Mouse (Mus musculus) midbrain, embryonic 10.5 days (tissue): ENCODE measurements around the gene Ces2c. TPM values are rescaled to one million over a fixed set of nuclear protein-coding genes. Genes with fewer than 3 reads are reported as not detected.
"Not testable (repeated sequence)": the region's sequence is repeated elsewhere in the genome, so short reads cannot be mapped to it uniquely, and the experiment has no call there.

Source experiments
- DNase-seq: peaks from one replicate; pipeline ENCODE4 v3.0.0-alpha.2; 2017; ENCODE audit warnings: low spot score
- H3K27ac ChIP-seq: fragments of 300-500 bp; sonication (generic); replicated peaks from 2 replicates; pipeline ENCODE4 v1.5.1; 2016; ENCODE audit warnings: mild to moderate bottlenecking
- H3K27me3 ChIP-seq: fragments of 300-500 bp; sonication (generic); 2 replicates; pipeline ENCODE4 v1.6.1; 2016; ENCODE audit warnings: low read depth, mild to moderate bottlenecking; ENCODE audit not compliant: poor library complexity, severe bottlenecking
- H3K36me3 ChIP-seq: fragments of 300-500 bp; sonication (generic); 2 replicates; pipeline ENCODE4 v1.6.1; 2016; ENCODE audit warnings: mild to moderate bottlenecking, moderate library complexity
- H3K4me1 ChIP-seq: fragments of 300-500 bp; sonication (generic); 2 replicates; pipeline ENCODE4 v1.6.1; 2016
- H3K4me3 ChIP-seq: fragments of 300-500 bp; sonication (generic); 2 replicates; pipeline ENCODE4 v1.5.1; 2016; ENCODE audit warnings: mild to moderate bottlenecking, moderate library complexity
- H3K9me3 ChIP-seq: fragments of 300-500 bp; sonication (generic); replicated peaks from 2 replicates; pipeline ENCODE4 v1.6.1; 2016; ENCODE audit warnings: mild to moderate bottlenecking
- WGBS: fragments of 180-500 bp; shearing (Covaris S2); methylation state at CpG from one replicate; pipeline ENCODE4 v1.1.7; 2016; 5-methylcytosine and 5-hydroxymethylcytosine counted together
- polyA plus RNA-seq: library from polyadenylated mRNA; unstranded; fragments of >200 nt; fragmentation: Nextera tagmentation; extraction: Ambion mirVana; gene quantifications from 2 replicates; pipeline ENCODE4 v1.2.1, GENCODE M21; 2016

Ces2c gene
- polyA plus RNA-seq = not detected in 2 replicates

- no peaks in the 10 kb centered on the region for H3K9me3 ChIP-seq
- no peaks in the 10 kb centered on the region for H3K36me3 ChIP-seq
- no peaks in the 10 kb centered on the region for H3K4me1 ChIP-seq
- H3K27ac ChIP-seq = no peak within 1 kb of the TSS
- DNase-seq = no peak
- 91% methylated on average over 3 of the region's 3 CpGs for WGBS
- no peaks in the 10 kb centered on the region for H3K27me3 ChIP-seq
- H3K4me3 ChIP-seq = no peak within 1 kb of the TSS
Measured at GRCm38 (mm10) chr8:104846831-104847230, at the start of gene Ces2c. Gene Ces2c (plus strand): TSS chr8:104847068.

GRCm38 (mm10) chr8:104799385-104799784 lies 47.5 kb upstream of the Ces2c start:
- Histone ChIP-seq H3K36me3 (no peaks in the 10 kb centered on the region), H3K27ac (no peak overlapping the region), H3K4me3 (no peak overlapping the region), H3K9me3 (no peaks in the 10 kb centered on the region), H3K27me3 (no peaks in the 10 kb centered on the region), H3K4me1 (no peaks in the 10 kb centered on the region)
- DNase-seq = no peak
- WGBS = 89% methylated on average over 1 of the region's 1 CpGs

- Histone ChIP-seq H3K36me3 (no peaks in the 10 kb centered on the region), H3K9me3 (no peaks in the 10 kb centered on the region), H3K27me3 (no peaks in the 10 kb centered on the region), H3K4me3 (no peak overlapping the region), H3K4me1 (peaks cover 24% of the 10 kb centered on the region), H3K27ac (peak overlapping the region; percentile 80)
- WGBS = 7% methylated on average over 2 of the region's 2 CpGs
- peak; percentile 42 for DNase-seq
Measured at GRCm38 (mm10) chr8:104806127-104806526, 40.7 kb upstream of the Ces2c start.

- no peaks in the 10 kb centered on the region for H3K27me3 ChIP-seq
- whole genome bisulfite sequencing = 88% methylated on average over 7 of the region's 7 CpGs
- no peak overlapping the region for H3K27ac ChIP-seq
- no peak overlapping the region for H3K4me3 ChIP-seq
- H3K36me3 ChIP-seq = no peaks in the 10 kb centered on the region
- H3K4me1 ChIP-seq = peaks cover 24% of the 10 kb centered on the region
- DNase-seq = no peak
- H3K9me3 ChIP-seq = no peaks in the 10 kb centered on the region
Measured at GRCm38 (mm10) chr8:104808542-104809413, 38.1 kb upstream of the Ces2c start.

- Histone ChIP-seq H3K27ac (no peak overlapping the region), H3K36me3 (no peaks in the 10 kb centered on the region), H3K4me3 (no peak overlapping the region), H3K9me3 (no peaks in the 10 kb centered on the region), H3K4me1 (peaks cover 24% of the 10 kb centered on the region), H3K27me3 (no peaks in the 10 kb centered on the region)
- WGBS = 94% methylated on average over 3 of the region's 3 CpGs
- no peak for DNase-seq
Measured at GRCm38 (mm10) chr8:104809436-104809835, 37.4 kb upstream of the Ces2c start.

GRCm38 (mm10) chr8:104826912-104827311 lies 20.0 kb upstream of the Ces2c start:
- Histone ChIP-seq H3K36me3 (no peaks in the 10 kb centered on the region), H3K27ac (no peak overlapping the region), H3K9me3 (no peaks in the 10 kb centered on the region), H3K4me3 (no peak overlapping the region), H3K4me1 (no peaks in the 10 kb centered on the region), H3K27me3 (no peaks in the 10 kb centered on the region)
- DNase-seq = no peak
- WGBS = 79% methylated on average over 1 of the region's 1 CpGs

GRCm38 (mm10) chr8:104828221-104828620 lies 18.6 kb upstream of the Ces2c start:
- H3K9me3 ChIP-seq = no peaks in the 10 kb centered on the region
- no peak overlapping the region for H3K4me3 ChIP-seq
- H3K27ac ChIP-seq = no peak overlapping the region
- no peaks in the 10 kb centered on the region for H3K4me1 ChIP-seq
- 82% methylated on average over 3 of the region's 3 CpGs for WGBS
- no peak for DNase-seq
- no peaks in the 10 kb centered on the region for H3K36me3 ChIP-seq
- H3K27me3 ChIP-seq = peaks cover 4% of the 10 kb centered on the region; the same call in 1 of the 2 replicates

- DNase-seq = no peak
- no peaks in the 10 kb centered on the region for H3K36me3 ChIP-seq
- no peak within 1 kb of the TSS for H3K27ac ChIP-seq
- no peaks in the 10 kb centered on the region for H3K9me3 ChIP-seq
- WGBS = 78% methylated on average over 5 of the region's 5 CpGs
- peaks cover 4% of the 10 kb centered on the region; the same call in 1 of the 2 replicates for H3K27me3 ChIP-seq
- peaks cover 4% of the 10 kb centered on the region; the same call in 1 of the 2 replicates for H3K4me1 ChIP-seq
- H3K4me3 ChIP-seq = no peak within 1 kb of the TSS
Measured at GRCm38 (mm10) chr8:104831440-104831839, 15.4 kb upstream of the Ces2c start, which contains the start of gene Ces2b. Gene Ces2b (plus strand): TSS chr8:104831572.

- Histone ChIP-seq H3K4me3 (no peak overlapping the region), H3K36me3 (no peaks in the 10 kb centered on the region), H3K4me1 (no peaks in the 10 kb centered on the region), H3K27ac (no peak overlapping the region), H3K27me3 (no peaks in the 10 kb centered on the region), H3K9me3 (no peaks in the 10 kb centered on the region)
- no peak for DNase-seq
- WGBS = 90% methylated on average over 3 of the region's 3 CpGs
Measured at GRCm38 (mm10) chr8:104841360-104842078, 5.3 kb upstream of the Ces2c start.

- 85% methylated on average over 4 of the region's 4 CpGs for WGBS
- Histone ChIP-seq H3K9me3 (no peaks in the 10 kb centered on the region), H3K4me1 (no peaks in the 10 kb centered on the region), H3K36me3 (no peaks in the 10 kb centered on the region), H3K4me3 (no peak overlapping the region), H3K27ac (no peak overlapping the region), H3K27me3 (no peaks in the 10 kb centered on the region)
- no peak for DNase-seq
Measured at GRCm38 (mm10) chr8:104847741-104848462, 1.0 kb downstream of the Ces2c start.

- not testable (repeated sequence) for DNase-seq, H3K4me1 ChIP-seq, H3K27me3 ChIP-seq, H3K9me3 ChIP-seq, H3K36me3 ChIP-seq, H3K4me3 ChIP-seq, H3K27ac ChIP-seq
- no CpG with 5 or more reads among the region's 4 CpGs for WGBS
Measured at GRCm38 (mm10) chr8:104866844-104867531, 20.1 kb downstream of the Ces2c start.

- WGBS = no CpG with 5 or more reads among the region's 2 CpGs
- H3K27ac ChIP-seq, DNase-seq, H3K9me3 ChIP-seq, H3K4me1 ChIP-seq, H3K36me3 ChIP-seq, H3K27me3 ChIP-seq, H3K4me3 ChIP-seq: not testable (repeated sequence)
Measured at GRCm38 (mm10) chr8:104868876-104869275, 22.0 kb downstream of the Ces2c start.
